Comparison of ENCODE assay signal across 8 mouse cellular contexts in the genomic region with DNA sequence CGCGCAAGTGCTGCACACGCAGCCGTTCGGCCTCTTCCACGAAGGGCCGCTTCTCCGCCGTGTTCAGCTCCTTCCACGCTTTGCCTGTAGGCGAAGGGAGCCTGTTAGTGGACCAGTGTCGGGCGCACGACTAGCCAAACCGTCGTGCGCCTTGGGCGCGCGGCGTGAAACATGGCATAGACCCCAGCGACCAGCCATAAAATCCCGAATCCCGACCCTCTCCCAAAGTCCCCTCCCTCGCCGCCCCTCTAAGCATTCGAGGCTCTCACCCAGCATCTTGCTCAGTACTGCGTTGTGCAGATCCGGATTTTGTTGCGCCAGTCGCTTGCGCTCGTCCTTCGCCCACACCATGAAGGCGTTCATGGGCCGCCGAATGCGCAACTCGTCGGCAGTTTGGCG. TPM values are rescaled to one million over a fixed set of nuclear protein-coding genes. Genes with fewer than 3 reads are reported as not detected.
DNase-seq lines count a peak whose midpoint lies in the region; ATAC-seq and TF ChIP-seq lines count a peak whose summit lies in the region.

No protein-coding gene starts in this region.

- no peaks in the 10 kb centered on the region for H3K36me3 ChIP-seq in embryonic facial prominence, embryonic 13.5 days
- H3K36me3 ChIP-seq in intestine, embryonic 14.5 days (ENCODE audit: control insufficient read depth, insufficient read depth, low read length) = no peaks in the 10 kb centered on the region
- H3K36me3 ChIP-seq in neural tube, embryonic 13.5 days = no peaks in the 10 kb centered on the region

- no peak for DNase-seq in layer of hippocampus, adult 2 months (ENCODE audit: low spot score in 2 of 2)
- no peak for DNase-seq in layer of hippocampus, adult 18-20 months (ENCODE audit: low spot score in 2 of 2)
- DNase-seq in intestine, embryonic 14.5 days (ENCODE audit: low spot score) = peak; percentile 67
- DNase-seq in left cerebral cortex, adult 11 months (ENCODE audit: low spot score) = no peak
- DNase-seq in right cerebral cortex, postnatal 4 days = no peak
- DNase-seq in adrenal gland, postnatal 36 days = no peak

- peak overlapping the region; percentile 75 for H3K9ac ChIP-seq in embryonic facial prominence, embryonic 13.5 days
- peak overlapping the region; percentile 38; the same call in 1 of the 2 replicates for H3K9ac ChIP-seq in intestine, embryonic 14.5 days (ENCODE audit: low read length)
- H3K9ac ChIP-seq in neural tube, embryonic 13.5 days = peak overlapping the region; percentile 65

- no peak for TF ChIP-seq CTCF in layer of hippocampus, adult 2 months (conservative IDR thresholded peaks at IDR 0.05)

- peaks cover 66% of the 10 kb centered on the region for H3K27me3 ChIP-seq in embryonic facial prominence, embryonic 13.5 days
- H3K27me3 ChIP-seq in intestine, embryonic 14.5 days (replicated peaks; ENCODE audit: control insufficient read depth, insufficient read depth, low read length) = peaks cover 64% of the 10 kb centered on the region
- peaks cover 66% of the 10 kb centered on the region for H3K27me3 ChIP-seq in neural tube, embryonic 13.5 days

- H3K9me3 ChIP-seq in embryonic facial prominence, embryonic 13.5 days = no peaks in the 10 kb centered on the region
- no peaks in the 10 kb centered on the region for H3K9me3 ChIP-seq in intestine, embryonic 14.5 days (ENCODE audit: control insufficient read depth, low read length)
- no peaks in the 10 kb centered on the region for H3K9me3 ChIP-seq in neural tube, embryonic 13.5 days

- peaks cover 42% of the 10 kb centered on the region for H3K4me1 ChIP-seq in embryonic facial prominence, embryonic 13.5 days
- H3K4me1 ChIP-seq in intestine, embryonic 14.5 days (replicated peaks; ENCODE audit: control insufficient read depth, insufficient read depth, low read length) = peaks cover 5% of the 10 kb centered on the region; the same call in 1 of the 2 replicates
- H3K4me1 ChIP-seq in neural tube, embryonic 13.5 days (replicated peaks) = peaks cover 37% of the 10 kb centered on the region

- 1% methylated on average over 41 of the region's 41 CpGs for WGBS in embryonic facial prominence, embryonic 13.5 days
- WGBS in intestine, embryonic 14.5 days = 1% methylated on average over 41 of the region's 41 CpGs
- WGBS in neural tube, embryonic 13.5 days = under 1% methylated on average over 41 of the region's 41 CpGs

- ATAC-seq in embryonic facial prominence, embryonic 13.5 days (ENCODE audit: insufficient number of reproducible peaks, insufficient read depth, low FRiP score, low TSS enrichment, low read depth) = no peak
- ATAC-seq in intestine, embryonic 14.5 days (replicated peaks; ENCODE audit: low FRiP score, low TSS enrichment, low read depth) = no peak
- ATAC-seq in neural tube, embryonic 13.5 days (ENCODE audit: low read depth) = no peak

- peak overlapping the region; percentile 80 for H3K4me2 ChIP-seq in embryonic facial prominence, embryonic 13.5 days
- peak overlapping the region; percentile 68 for H3K4me2 ChIP-seq in intestine, embryonic 14.5 days (ENCODE audit: low read length)
- peak overlapping the region; percentile 62 for H3K4me2 ChIP-seq in neural tube, embryonic 13.5 days

- peak overlapping the region; percentile 79 for H3K27ac ChIP-seq in layer of hippocampus, adult 2 months
- H3K27ac ChIP-seq in embryonic facial prominence, embryonic 13.5 days = peak overlapping the region; percentile 74
- no peak overlapping the region for H3K27ac ChIP-seq in intestine, embryonic 14.5 days (ENCODE audit: low read depth)
- H3K27ac ChIP-seq in neural tube, embryonic 13.5 days (replicated peaks) = peak overlapping the region; percentile 23; the same call in 1 of the 2 replicates

- H3K4me3 ChIP-seq in layer of hippocampus, adult 2 months = peak overlapping the region; percentile 60
- H3K4me3 ChIP-seq in embryonic facial prominence, embryonic 13.5 days = peak overlapping the region; percentile 56
- peak overlapping the region; percentile 47 for H3K4me3 ChIP-seq in intestine, embryonic 14.5 days (ENCODE audit: low read depth, low read length)
- H3K4me3 ChIP-seq in neural tube, embryonic 13.5 days = peak overlapping the region; percentile 41

RNA-seq across cellular contexts. Expression of a gene that starts 0.5 kb away (rescaled TPM):
- total RNA-seq in layer of hippocampus, adult 2 months (2021) = 10 to 100 TPM; 11.6 to 14.1 TPM
- total RNA-seq in layer of hippocampus, adult 18-20 months (2021) = 10 to 100 TPM; 11.3 to 12.6 TPM
- polyA plus RNA-seq in embryonic facial prominence, embryonic 13.5 days (2015; fragmentation: Nextera tagmentation; extraction: Ambion mirVana) = 88.3 and 92.4 TPM in 2 replicates
- polyA plus RNA-seq in intestine, embryonic 14.5 days (2014; fragmentation: Nextera tagmentation; extraction: Ambion mirVana) = 25.5 and 30.5 TPM in 2 replicates
- polyA plus RNA-seq in neural tube, embryonic 13.5 days (2015; fragmentation: Nextera tagmentation; extraction: Ambion mirVana) = 18.9 and 22.2 TPM in 2 replicates
- 10 to 100 TPM; 21.9 to 34.6 TPM for total RNA-seq in adrenal gland, postnatal 36 days (2021)

RNA-seq across cellular contexts. Expression of a gene that starts 9.2 kb away (rescaled TPM):
- total RNA-seq in layer of hippocampus, adult 2 months (2021) = 10 to 100 TPM; 54.7 to 60.0 TPM
- total RNA-seq in layer of hippocampus, adult 18-20 months (2021) = 10 to 100 TPM; 48.3 to 55.1 TPM
- polyA plus RNA-seq in embryonic facial prominence, embryonic 13.5 days (2015; fragmentation: Nextera tagmentation; extraction: Ambion mirVana) = 30.4 and 33.0 TPM in 2 replicates
- polyA plus RNA-seq in intestine, embryonic 14.5 days (2014; fragmentation: Nextera tagmentation; extraction: Ambion mirVana) = 24.7 and 25.3 TPM in 2 replicates
- 33.9 and 37.8 TPM in 2 replicates for polyA plus RNA-seq in neural tube, embryonic 13.5 days (2015; fragmentation: Nextera tagmentation; extraction: Ambion mirVana)
- total RNA-seq in adrenal gland, postnatal 36 days (2021) = 1 to 10 TPM; 5.8 to 7.0 TPM

RNA-seq across cellular contexts. Expression of a gene that starts 14.1 kb away (rescaled TPM):
- total RNA-seq in layer of hippocampus, adult 2 months (2021) = 1 to 10 TPM in 1 of 2 experiments, under 1 TPM in 1; 0.83 to 1.4 TPM
- total RNA-seq in layer of hippocampus, adult 18-20 months (2021) = 1 to 10 TPM in 1 of 2 experiments, under 1 TPM in 1; 0.91 to 2.1 TPM
- polyA plus RNA-seq in embryonic facial prominence, embryonic 13.5 days (2015; fragmentation: Nextera tagmentation; extraction: Ambion mirVana) = not detected in 2 replicates
- polyA plus RNA-seq in intestine, embryonic 14.5 days (2014; fragmentation: Nextera tagmentation; extraction: Ambion mirVana) = 1.2 and 2.5 TPM in 2 replicates
- not detected in 2 replicates for polyA plus RNA-seq in neural tube, embryonic 13.5 days (2015; fragmentation: Nextera tagmentation; extraction: Ambion mirVana)
- total RNA-seq in adrenal gland, postnatal 36 days (2021) = under 1 TPM in 1 of 2 experiments, not detected in 1; 0.43 TPM

RNA-seq across cellular contexts. Expression of a gene that starts 22.9 kb away (rescaled TPM):
- 10 to 100 TPM; 41.8 to 43.4 TPM for total RNA-seq in layer of hippocampus, adult 2 months (2021)
- total RNA-seq in layer of hippocampus, adult 18-20 months (2021) = 10 to 100 TPM; 41.7 to 47.2 TPM
- polyA plus RNA-seq in embryonic facial prominence, embryonic 13.5 days (2015; fragmentation: Nextera tagmentation; extraction: Ambion mirVana) = 83.5 and 86.1 TPM in 2 replicates
- polyA plus RNA-seq in intestine, embryonic 14.5 days (2014; fragmentation: Nextera tagmentation; extraction: Ambion mirVana) = 64.2 and 68.9 TPM in 2 replicates
- 42.7 and 49.2 TPM in 2 replicates for polyA plus RNA-seq in neural tube, embryonic 13.5 days (2015; fragmentation: Nextera tagmentation; extraction: Ambion mirVana)
- total RNA-seq in adrenal gland, postnatal 36 days (2021) = 10 to 100 TPM; 24.7 to 25.6 TPM

RNA-seq across cellular contexts. Expression of a gene that starts 27.3 kb away (rescaled TPM):
- not detected for total RNA-seq in layer of hippocampus, adult 2 months (2021)
- not detected for total RNA-seq in layer of hippocampus, adult 18-20 months (2021)
- not detected in 2 replicates for polyA plus RNA-seq in embryonic facial prominence, embryonic 13.5 days (2015; fragmentation: Nextera tagmentation; extraction: Ambion mirVana)
- polyA plus RNA-seq in intestine, embryonic 14.5 days (2014; fragmentation: Nextera tagmentation; extraction: Ambion mirVana) = not detected in 2 replicates
- not detected in 2 replicates for polyA plus RNA-seq in neural tube, embryonic 13.5 days (2015; fragmentation: Nextera tagmentation; extraction: Ambion mirVana)
- total RNA-seq in adrenal gland, postnatal 36 days (2021) = not detected

Comparison
In these comparisons a context has a peak if more than half of its experiments do, and no peak if none do; other contexts are left out.
1. RNA of a gene that starts 9.2 kb away (total RNA-seq): 54.7 to 60.0 TPM in layer of hippocampus, adult 2 months and 48.3 to 55.1 TPM in layer of hippocampus, adult 18-20 months; 5.8 to 7.0 TPM in adrenal gland, postnatal 36 days; every median in the first group is over 4 times any median in the second.
2. Peak in every context shown above with its lines, with median percentiles within 50 percentile points of each other: H3K4me3 ChIP-seq, H3K4me2 ChIP-seq and H3K9ac ChIP-seq.